Mouse (Mus musculus) lung, postnatal 4 days (tissue): ENCODE results near the gene Astn1.

Experiments
- DNase-seq, 2 experiments: peaks; one replicate each; pipeline ENCODE4 v3.0.0; 2021

The Astn1 gene

GRCm38 (mm10) chr1:158641306-158641705 is 279.2 kb downstream of the Astn1 start:
- DNase-seq: peak in 1 of 2 experiments; percentile 18

GRCm38 (mm10) chr1:158642247-158642646 is 280.2 kb downstream of the Astn1 start:
- DNase-seq: no peak

DNA sequence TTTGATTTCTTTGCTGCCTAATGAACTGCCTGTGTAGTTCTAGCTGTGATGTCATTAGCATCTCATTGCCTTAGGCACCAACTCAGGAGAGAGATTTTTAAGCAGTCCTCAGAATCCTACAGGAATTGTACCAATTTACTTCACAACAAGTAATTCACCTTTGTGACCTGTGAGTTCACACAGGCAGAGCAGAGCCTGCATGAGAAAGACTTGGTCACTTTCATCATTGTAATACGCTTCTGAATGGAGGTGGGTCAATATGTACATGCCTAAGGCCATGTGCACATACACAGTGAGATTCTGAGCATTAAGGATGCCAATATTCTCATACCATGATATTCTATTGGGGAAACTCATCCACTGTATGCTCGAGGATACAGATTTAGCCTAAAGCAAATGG is 290.7 kb downstream of the Astn1 start:
- DNase-seq: no peak

GRCm38 (mm10) chr1:158653808-158654520 is 291.9 kb downstream of the Astn1 start:
- peak in 1 of 2 experiments; percentile 27 for DNase-seq

- DNase-seq: no peak
Observed at GRCm38 (mm10) chr1:158654571-158655205, 292.6 kb downstream of the Astn1 start.

- no peak for DNase-seq
Observed at GRCm38 (mm10) chr1:158656986-158657385, 294.9 kb downstream of the Astn1 start.

DNA sequence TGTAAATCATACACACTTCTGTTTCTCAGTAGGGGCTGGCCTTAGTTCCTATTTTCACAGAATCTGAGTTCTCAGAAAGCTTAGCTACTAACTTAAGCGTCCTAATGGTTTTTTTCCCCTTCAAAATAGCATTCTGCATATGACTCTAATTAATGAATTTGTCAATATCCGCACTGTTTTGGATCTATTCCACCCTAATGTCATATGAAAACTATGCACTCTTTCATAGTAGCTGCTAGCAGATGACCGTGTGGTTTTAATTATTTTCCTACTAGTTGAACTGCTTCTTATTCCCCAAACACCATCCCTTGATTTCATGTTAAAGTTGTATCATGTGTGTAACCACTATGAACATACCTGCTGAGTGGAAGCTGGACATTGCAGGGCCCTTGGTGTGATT is 303.9 kb downstream of the Astn1 start:
- DNase-seq: no peak

GRCm38 (mm10) chr1:158669971-158670592 is 308.0 kb downstream of the Astn1 start:
- peak; percentile 65 to 79 for DNase-seq

- DNase-seq: no peak
Observed at GRCm38 (mm10) chr1:158687726-158688125, 325.7 kb downstream of the Astn1 start.

GRCm38 (mm10) chr1:158697423-158697822 is 335.4 kb downstream of the Astn1 start:
- no peak for DNase-seq

DNA sequence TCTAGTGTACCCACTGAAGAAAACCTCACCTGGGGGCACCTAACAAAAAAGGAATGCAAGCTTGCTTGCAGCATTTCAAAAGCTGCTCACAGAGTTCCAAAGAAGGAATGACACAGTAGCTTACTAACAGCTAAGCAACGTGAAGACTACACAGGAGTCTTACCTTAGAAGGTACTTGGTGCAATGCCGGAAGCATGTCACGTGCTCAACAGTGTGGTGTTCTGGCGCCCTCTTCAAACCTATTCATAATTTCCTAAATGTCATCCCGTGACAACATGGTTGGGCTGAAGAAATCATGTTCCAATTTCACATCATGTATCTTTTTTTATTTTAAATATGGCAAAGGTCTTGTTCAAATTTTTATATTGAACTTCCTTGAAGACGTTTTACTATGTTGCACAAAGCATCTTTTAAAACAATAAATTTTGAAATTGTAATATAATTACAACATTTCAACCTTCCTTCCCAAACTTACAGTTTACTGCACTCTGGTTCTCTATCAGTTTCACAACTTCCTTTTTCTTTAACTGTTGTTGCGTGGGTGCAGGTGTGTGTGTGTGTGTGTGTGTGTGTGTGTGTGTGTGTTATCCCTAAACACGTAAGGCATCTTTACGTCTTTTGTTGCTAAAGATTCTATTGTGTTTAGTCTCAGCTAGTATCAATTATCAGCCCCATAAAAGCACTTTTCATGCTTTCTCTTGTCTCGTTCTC is 335.9 kb downstream of the Astn1 start:
- no peak for DNase-seq

GRCm38 (mm10) chr1:158699276-158699675 is 337.2 kb downstream of the Astn1 start:
- peak; percentile 33 to 51 for DNase-seq

DNA sequence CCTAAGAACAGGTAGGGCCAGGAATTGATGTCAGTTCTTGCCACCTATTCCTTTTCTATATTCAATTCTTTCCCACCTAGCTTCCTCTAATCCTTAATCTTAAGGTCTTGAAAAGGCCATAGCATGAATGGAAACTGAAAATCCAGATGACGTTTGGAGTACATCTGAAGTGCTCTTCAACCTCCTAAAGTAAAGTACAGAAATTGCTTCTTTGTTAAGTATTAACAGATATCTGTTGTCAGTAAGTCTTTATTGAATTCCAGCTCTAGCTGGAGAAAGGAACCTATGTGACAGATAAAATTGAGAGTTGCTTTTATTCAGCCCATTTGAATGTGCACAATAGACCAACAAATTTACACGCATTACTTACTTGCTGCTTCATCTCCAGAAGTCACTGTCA is 338.1 kb downstream of the Astn1 start:
- DNase-seq: no peak

DNA sequence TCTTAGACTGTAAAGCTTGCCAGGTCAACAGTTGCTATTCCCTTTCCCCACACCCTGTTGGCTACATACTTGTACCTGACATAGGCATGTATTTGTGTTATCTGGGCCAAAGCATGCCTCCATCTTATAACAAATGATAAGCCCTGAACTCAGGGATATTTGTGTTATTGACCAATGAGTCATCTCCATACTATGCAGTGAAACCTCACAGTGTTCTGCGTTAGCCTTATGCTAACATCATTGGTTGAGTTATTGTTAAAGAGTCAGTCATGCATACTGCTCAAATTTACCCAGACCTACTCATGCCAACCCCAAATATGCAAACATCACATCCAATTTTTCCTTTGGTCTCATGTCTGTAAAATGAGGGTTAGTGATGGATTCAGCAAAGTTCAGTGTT is 339.3 kb downstream of the Astn1 start:
- DNase-seq: no peak

DNA sequence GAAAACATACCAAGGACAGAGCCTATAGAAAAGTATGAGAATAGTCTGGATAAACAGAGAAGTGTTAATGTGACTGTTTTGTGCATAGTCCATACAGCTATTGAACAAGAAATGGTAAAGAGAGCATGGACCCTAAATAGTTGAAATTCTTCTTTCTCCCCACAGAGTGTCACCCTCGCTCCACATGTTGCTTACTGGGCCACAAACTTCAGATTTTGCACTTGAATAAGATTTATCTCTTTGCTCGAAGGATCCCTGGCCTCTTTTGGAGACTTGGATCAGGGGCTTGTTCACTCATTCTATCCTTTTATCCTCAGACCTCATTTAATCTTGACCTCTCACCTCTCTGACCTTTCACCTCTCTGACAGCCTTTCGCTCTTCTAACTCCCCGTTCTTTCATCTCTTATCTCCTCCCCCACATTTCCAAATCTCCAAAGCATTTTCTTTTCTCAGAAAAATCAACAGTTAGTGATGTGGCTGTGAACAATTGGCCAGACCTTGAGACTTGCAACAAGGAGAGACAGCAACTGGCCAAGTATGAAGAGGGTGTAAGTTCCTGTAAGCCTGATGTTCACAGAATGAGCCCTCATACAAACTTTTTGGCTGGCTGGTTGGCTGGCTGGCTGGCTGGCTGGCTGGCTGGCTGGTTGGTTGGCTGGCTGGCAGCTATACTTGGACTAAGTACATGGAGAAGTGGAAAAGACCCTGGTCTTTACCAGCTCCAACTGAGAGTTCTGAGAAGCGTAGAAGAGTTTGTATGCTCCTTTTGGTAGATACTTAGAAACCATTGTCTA is 351.4 kb downstream of the Astn1 start:
- peak; percentile 19 to 21 for DNase-seq

GRCm38 (mm10) chr1:158732868-158733496 is 370.9 kb downstream of the Astn1 start:
- no peak for DNase-seq

DNA sequence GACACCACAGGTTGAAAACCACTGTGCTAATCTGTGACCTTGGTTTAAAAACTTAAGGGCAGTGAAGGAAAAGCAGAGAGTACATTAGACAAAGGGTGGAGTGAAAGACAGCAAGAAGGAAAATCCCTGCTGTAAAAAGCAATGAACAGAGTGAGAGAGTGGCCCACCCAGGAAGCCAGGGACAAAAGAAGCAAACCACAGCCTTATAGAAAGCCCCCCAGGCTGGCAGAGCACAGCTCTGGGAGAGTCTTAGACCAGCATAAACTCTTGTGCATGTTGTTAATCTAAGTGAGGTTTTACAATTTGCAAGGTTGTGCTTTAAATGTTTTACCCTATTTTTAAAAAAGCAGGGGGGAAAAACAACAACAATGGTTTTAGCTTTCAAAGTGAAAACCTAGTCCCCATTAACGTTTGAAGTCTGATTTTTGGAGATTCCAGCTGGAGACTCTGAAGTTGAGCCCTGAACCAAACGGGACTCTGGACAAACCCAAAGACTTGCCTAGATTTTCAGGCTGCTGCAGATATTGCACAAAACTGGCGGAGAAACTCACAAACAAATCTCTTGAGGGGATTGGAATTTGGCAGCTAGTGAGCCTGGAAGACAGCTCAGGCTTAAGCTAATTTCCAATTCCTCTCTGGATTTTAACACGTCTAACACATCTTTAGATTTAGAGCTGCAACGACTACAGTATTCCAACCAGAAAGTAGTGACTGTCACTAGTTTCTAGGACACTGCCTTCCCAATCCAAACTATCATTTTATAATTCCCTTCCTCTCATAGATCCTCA is 377.3 kb downstream of the Astn1 start:
- DNase-seq: no peak

DNA sequence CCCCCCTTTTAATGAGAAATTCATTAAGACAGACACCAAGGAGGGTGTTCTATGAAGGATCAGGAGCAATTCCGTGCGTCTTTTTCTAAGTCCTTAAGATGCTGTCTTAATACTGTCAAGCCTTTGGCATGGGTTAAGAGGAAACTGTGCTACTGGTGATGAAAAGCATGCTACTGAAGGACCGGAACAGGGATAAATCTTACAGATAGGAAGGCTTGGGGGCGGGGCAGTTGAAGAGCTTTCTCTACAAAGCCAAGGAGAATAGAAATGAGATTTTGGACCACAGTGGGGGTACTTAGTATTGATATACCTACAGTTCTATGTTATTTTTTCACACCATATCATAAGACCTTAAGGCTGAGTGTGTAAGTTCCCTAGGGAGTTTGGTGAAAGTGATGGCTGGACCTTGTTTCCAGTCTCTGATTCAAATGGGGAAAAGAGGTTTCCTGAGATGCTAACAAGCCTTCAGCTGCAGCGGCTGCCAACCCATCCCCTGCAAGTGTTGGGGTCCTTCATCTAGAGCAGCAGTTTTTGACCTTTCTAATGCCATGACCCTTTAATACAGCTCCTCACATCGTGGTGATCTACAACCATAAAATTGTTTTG is 378.2 kb downstream of the Astn1 start:
- no peak for DNase-seq

DNA sequence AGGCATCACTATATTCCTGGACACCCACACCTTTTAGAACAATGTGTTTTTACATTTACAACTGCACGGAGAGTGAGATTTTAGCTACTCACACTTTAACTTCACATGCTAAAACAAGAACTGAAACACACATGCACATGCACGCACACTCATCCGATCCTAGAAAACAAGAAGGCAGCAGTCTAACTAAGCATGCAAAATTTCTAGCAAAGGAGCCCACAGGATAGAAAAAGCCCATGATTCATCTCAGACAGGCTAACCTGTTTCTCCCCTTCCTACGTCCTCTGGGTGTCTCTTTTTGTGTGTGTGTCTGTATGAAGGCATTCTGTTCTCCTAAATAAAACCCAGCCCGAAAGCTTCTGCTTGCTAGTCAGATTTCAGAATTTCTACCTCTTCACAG is 378.9 kb downstream of the Astn1 start:
- DNase-seq: no peak
